Comparison of ENCODE assay signal across 12 mouse cellular contexts in genomic region chr9:112231935-112232575, GRCm38 (mm10). TPM values are rescaled to one million over a fixed set of nuclear protein-coding genes. Genes with fewer than 3 reads are reported as not detected.
DNase-seq lines count a peak whose midpoint lies in the region; ATAC-seq lines count a peak whose summit lies in the region.
"Had no signal": no experiment of that assay in that cellular context is flagged by ENCODE, and none has a peak within 500 bp of the region (broad histone marks: within the 10 kb centered on the region; RNA-seq: fewer than 3 reads in every experiment).

No protein-coding gene starts in this region.

- 49% methylated on average over 8 of the region's 8 CpGs for WGBS in forebrain, embryonic 16.5 days
- 65% methylated on average over 8 of the region's 8 CpGs for WGBS in neural tube, embryonic 13.5 days

- peak overlapping the region; percentile 66 for H3K4me2 ChIP-seq in forebrain, embryonic 16.5 days (ENCODE audit: low read length)
- peak overlapping the region; percentile 67 for H3K4me2 ChIP-seq in neural tube, embryonic 13.5 days
- H3K4me2 ChIP-seq: embryonic facial prominence, embryonic 12.5 days; kidney, embryonic 15.5 days; lung, embryonic 14.5 days had no signal

- peak overlapping the region; percentile 99 for H3K4me3 ChIP-seq in megakaryocyte, embryonic 14.5 days (replicated peaks)
- H3K4me3 ChIP-seq in forebrain, embryonic 16.5 days (replicated peaks; ENCODE audit: low read length), result peak overlapping the region; percentile 58
- H3K4me3 ChIP-seq in neural tube, embryonic 13.5 days, result peak overlapping the region; percentile 58
- H3K4me3 ChIP-seq: embryonic facial prominence, embryonic 12.5 days; heart, adult 2 months; kidney, embryonic 15.5 days had no signal

- H3K9me3 ChIP-seq in megakaryocyte, embryonic 14.5 days, result no peaks in the 10 kb centered on the region
- H3K9me3 ChIP-seq in forebrain, embryonic 16.5 days (ENCODE audit: control insufficient read depth, low read length), result no peaks in the 10 kb centered on the region
- no peaks in the 10 kb centered on the region for H3K9me3 ChIP-seq in neural tube, embryonic 13.5 days
- H3K9me3 ChIP-seq: embryonic facial prominence, embryonic 12.5 days; kidney, embryonic 15.5 days had no signal

- no peaks in the 10 kb centered on the region for H3K36me3 ChIP-seq in megakaryocyte, embryonic 14.5 days (replicated peaks; ENCODE audit: low read length)
- no peaks in the 10 kb centered on the region for H3K36me3 ChIP-seq in forebrain, embryonic 16.5 days (ENCODE audit: control insufficient read depth, insufficient read depth)
- H3K36me3 ChIP-seq in neural tube, embryonic 13.5 days, result no peaks in the 10 kb centered on the region
- H3K36me3 ChIP-seq: embryonic facial prominence, embryonic 12.5 days; kidney, embryonic 15.5 days had no signal

- peak; percentile 57 to 65 for DNase-seq in cerebellum, postnatal 25 days
- DNase-seq in cerebellum, adult 11-12 months, result no peak
- DNase-seq in liver, result no peak
- no peak for DNase-seq in gastrocnemius, postnatal 14 days
- DNase-seq: heart, adult 2 months; lung, embryonic 14.5 days had no signal

- H3K27ac ChIP-seq in forebrain, embryonic 16.5 days (ENCODE audit: low read length), result peak overlapping the region; percentile 96
- H3K27ac ChIP-seq in neural tube, embryonic 13.5 days (replicated peaks), result peak overlapping the region; percentile 95
- H3K27ac ChIP-seq: embryonic facial prominence, embryonic 12.5 days; heart, adult 2 months; kidney, embryonic 15.5 days had no signal

- ATAC-seq in megakaryocyte, adult 5-6 weeks (ENCODE audit: poor library complexity, severe bottlenecking), result no peak
- ATAC-seq in forebrain, embryonic 16.5 days, result no peak
- no peak for ATAC-seq in neural tube, embryonic 13.5 days (ENCODE audit: low read depth)

- peaks cover 2% of the 10 kb centered on the region for H3K27me3 ChIP-seq in megakaryocyte, embryonic 14.5 days (replicated peaks)
- H3K27me3 ChIP-seq in forebrain, embryonic 16.5 days (replicated peaks; ENCODE audit: control insufficient read depth, insufficient read depth, low read length), result no peaks in the 10 kb centered on the region
- peaks cover 24% of the 10 kb centered on the region for H3K27me3 ChIP-seq in neural tube, embryonic 13.5 days

- peak overlapping the region; percentile 97 for H3K9ac ChIP-seq in forebrain, embryonic 16.5 days (replicated peaks; ENCODE audit: low read depth, low read length)
- H3K9ac ChIP-seq in neural tube, embryonic 13.5 days, result peak overlapping the region; percentile 78
- H3K9ac ChIP-seq: embryonic facial prominence, embryonic 12.5 days; kidney, embryonic 15.5 days; lung, embryonic 14.5 days had no signal

- intact Hi-C loops in gastrocnemius, postnatal 14 days (cut with DNase I; ENCODE audit: low total_unique reads), result no loop called here

- peaks cover 74% of the 10 kb centered on the region for H3K4me1 ChIP-seq in megakaryocyte, embryonic 14.5 days
- H3K4me1 ChIP-seq in forebrain, embryonic 16.5 days (replicated peaks; ENCODE audit: control insufficient read depth, insufficient read depth, low read length), result peaks cover 4% of the 10 kb centered on the region; the same call in 1 of the 2 replicates
- peaks cover 13% of the 10 kb centered on the region for H3K4me1 ChIP-seq in neural tube, embryonic 13.5 days (replicated peaks)

RNA-seq across cellular contexts. Expression of gene Arpp21, which starts 3.7 kb away (rescaled TPM):
- polyA plus RNA-seq in megakaryocyte, embryonic 14.5 days (2012; ENCODE audit: insufficient read depth, low replicate concordance), result 10.0 and 11.1 TPM in 2 replicates
- total RNA-seq in megakaryocyte, adult 5-6 weeks (2015), result 1.6 TPM in 1 of 2 replicates, not detected in the other
- 0.18 and 0.49 TPM in 2 replicates for total RNA-seq in megakaryocyte, adult 5-6 weeks (2017)
- 81.2 and 115 TPM in 2 replicates for polyA plus RNA-seq in forebrain, embryonic 16.5 days (2015; fragmentation: Nextera tagmentation; extraction: Ambion mirVana)
- 27.1 and 38.0 TPM in 2 replicates for polyA plus RNA-seq in neural tube, embryonic 13.5 days (2015; fragmentation: Nextera tagmentation; extraction: Ambion mirVana)
- 10 to 100 TPM; 35.9 to 42.1 TPM for total RNA-seq in gastrocnemius, postnatal 14 days (2021)

Comparison
In these comparisons a context has a peak if more than half of its experiments do, and no peak if none do; other contexts are left out.
1. DNase-seq: peak in cerebellum, postnatal 25 days (2 of 2); none in cerebellum, adult 11-12 months (single experiment), liver (single experiment) and gastrocnemius, postnatal 14 days (single experiment).
2. Peak in every context shown above with its lines, with median percentiles within 50 percentile points of each other: H3K4me3 ChIP-seq.